In genomic region chr7:24850899-24851303, GRCm38 (mm10) we compare ENCODE assay signal across 8 mouse cellular contexts. TPM values are rescaled to one million over a fixed set of nuclear protein-coding genes. Genes with fewer than 3 reads are reported as not detected.
DNase-seq lines count a peak whose midpoint lies in the region; ATAC-seq and TF ChIP-seq lines count a peak whose summit lies in the region.

No protein-coding gene starts in this region.

- H3K4me2 ChIP-seq in liver, embryonic 15.5 days = peak overlapping the region; percentile 70

- no peak for TF ChIP-seq CTCF in G1E (IDR thresholded peaks at IDR 0.05; ENCODE audit: low read depth, low read length)

- peak; percentile 18 for DNase-seq in kidney, adult 9 months
- no peak for DNase-seq in kidney, postnatal 14 days
- DNase-seq in G1E (ENCODE audit: low spot score) = peak; percentile 61
- peak; percentile 67 for DNase-seq in embryo, embryonic 10.5 days (ENCODE audit: low spot score)
- DNase-seq in thymus, postnatal 14 days = no peak
- DNase-seq in urinary bladder, postnatal 4 days (ENCODE audit: low spot score in 2 of 2) = no peak
- DNase-seq in left cerebral cortex, adult 9 months (ENCODE audit: low spot score in 2 of 2) = no peak

- peak overlapping the region; percentile 54 for H3K9ac ChIP-seq in liver, embryonic 15.5 days

- peak overlapping the region; percentile 99 for H3K27ac ChIP-seq in liver, embryonic 15.5 days (replicated peaks)

- H3K4me3 ChIP-seq in G1E (ENCODE audit: low read depth, low read length) = peak overlapping the region; percentile 56; the same call in 1 of the 2 replicates
- peak overlapping the region; percentile 43 for H3K4me3 ChIP-seq in liver, embryonic 15.5 days (replicated peaks)

- 0 out of 2 replicates have a peak, but pooled peaks cover 2% of the 10 kb centered on the region for H3K9me3 ChIP-seq in G1E (replicated peaks)
- no peaks in the 10 kb centered on the region for H3K9me3 ChIP-seq in liver, embryonic 15.5 days (replicated peaks)

- no peaks in the 10 kb centered on the region for H3K27me3 ChIP-seq in G1E (ENCODE audit: insufficient read depth, low read length)
- no peaks in the 10 kb centered on the region for H3K27me3 ChIP-seq in liver, embryonic 15.5 days

- ATAC-seq in G1E (ENCODE audit: extremely low read depth, insufficient number of reproducible peaks, low FRiP score, poor library complexity, severe bottlenecking) = peak; percentile 51
- ATAC-seq in liver, embryonic 15.5 days (ENCODE audit: insufficient read depth) = peak; percentile 34

- H3K36me3 ChIP-seq in G1E (replicated peaks) = no peaks in the 10 kb centered on the region
- H3K36me3 ChIP-seq in liver, embryonic 15.5 days (replicated peaks) = no peaks in the 10 kb centered on the region

- peaks cover 78% of the 10 kb centered on the region for H3K4me1 ChIP-seq in G1E (ENCODE audit: insufficient read depth, low read depth, low read length)
- peaks cover 81% of the 10 kb centered on the region for H3K4me1 ChIP-seq in liver, embryonic 15.5 days (replicated peaks)

- WGBS in liver, embryonic 15.5 days (ENCODE audit: insufficient replicate concordance) = 8% methylated on average over 6 of the region's 6 CpGs

RNA-seq across cellular contexts. Expression of gene Gm9844, which starts 11.1 kb away (rescaled TPM):
- not detected in 2 replicates for total RNA-seq in G1E (2014; fragmentation: Nextera tagmentation)
- not detected in 2 replicates for total RNA-seq in G1E (2017)
- polyA plus RNA-seq in G1E (2012) = 1.3 and 1.7 TPM in 2 replicates
- 1.6 and 1.9 TPM in 2 replicates for polyA plus RNA-seq in liver, embryonic 15.5 days (2015; fragmentation: Nextera tagmentation; extraction: Ambion mirVana)

RNA-seq across cellular contexts. Expression of gene Lypd4, which starts 18.8 kb away (rescaled TPM):
- total RNA-seq in G1E (2014; fragmentation: Nextera tagmentation) = not detected in 2 replicates
- total RNA-seq in G1E (2017) = 0.11 and 0.17 TPM in 2 replicates
- not detected in 2 replicates for polyA plus RNA-seq in G1E (2012)
- not detected in 2 replicates for polyA plus RNA-seq in liver, embryonic 15.5 days (2015; fragmentation: Nextera tagmentation; extraction: Ambion mirVana)

RNA-seq across cellular contexts. Expression of gene Dmrtc2, which starts 19.0 kb away (rescaled TPM):
- total RNA-seq in G1E (2014; fragmentation: Nextera tagmentation) (not detected in 2 replicates), G1E (2017) (not detected in 2 replicates)
- polyA plus RNA-seq in G1E (2012) = not detected in 2 replicates
- not detected in 2 replicates for polyA plus RNA-seq in liver, embryonic 15.5 days (2015; fragmentation: Nextera tagmentation; extraction: Ambion mirVana)

RNA-seq across cellular contexts. Expression of gene Rps19, which starts 33.3 kb away (rescaled TPM):
- 877 and 949 TPM in 2 replicates for total RNA-seq in G1E (2014; fragmentation: Nextera tagmentation)
- 1,262 and 1,401 TPM in 2 replicates for total RNA-seq in G1E (2017)
- 2,998 and 3,499 TPM in 2 replicates for polyA plus RNA-seq in G1E (2012)
- polyA plus RNA-seq in liver, embryonic 15.5 days (2015; fragmentation: Nextera tagmentation; extraction: Ambion mirVana) = 1,016 and 1,167 TPM in 2 replicates

RNA-seq across cellular contexts. Expression of gene Cd79a, which starts 46.3 kb away (rescaled TPM):
- not detected in 2 replicates for total RNA-seq in G1E (2014; fragmentation: Nextera tagmentation)
- total RNA-seq in G1E (2017) = 0.11 TPM in 1 of 2 replicates, not detected in the other
- polyA plus RNA-seq in G1E (2012) = 0.04 TPM in 1 of 2 replicates, not detected in the other
- polyA plus RNA-seq in liver, embryonic 15.5 days (2015; fragmentation: Nextera tagmentation; extraction: Ambion mirVana) = 6.0 and 7.2 TPM in 2 replicates

Comparison
In these comparisons a context has a peak if more than half of its experiments do, and no peak if none do; other contexts are left out.
1. DNase-seq: peak in kidney, adult 9 months (single experiment), G1E (single experiment) and embryo, embryonic 10.5 days (single experiment); none in kidney, postnatal 14 days (single experiment), thymus, postnatal 14 days (single experiment), urinary bladder, postnatal 4 days (0 of 2) and left cerebral cortex, adult 9 months (0 of 2).